Mouse (Mus musculus) limb, embryonic 12.5 days (tissue): Measurements from ENCODE around the gene Slc22a17. TPM values are rescaled to one million over a fixed set of nuclear protein-coding genes. Genes with fewer than 3 reads are reported as not detected.

Source experiments
- ATAC-seq: fragments of 200-750 bp; cut with Nextera tagmentation; 2 replicates; pipeline ENCODE4 v1.8.0; 2017; ENCODE audit warnings: low read depth, moderate TSS enrichment; ENCODE audit not compliant: insufficient number of reproducible peaks, insufficient read depth, low FRiP score, low TSS enrichment
- H3K27ac ChIP-seq: fragments of 300-500 bp; sonication (generic); 2 replicates; pipeline ENCODE4 v1.5.1; 2016; ENCODE audit warnings: mild to moderate bottlenecking, moderate library complexity
- H3K27me3 ChIP-seq: fragments of 300-500 bp; sonication (generic); 2 replicates; pipeline ENCODE4 v1.6.1; 2016; ENCODE audit warnings: mild to moderate bottlenecking, moderate library complexity
- H3K36me3 ChIP-seq: fragments of 300-500 bp; sonication (generic); 2 replicates; pipeline ENCODE4 v1.6.1; 2016; ENCODE audit warnings: mild to moderate bottlenecking, moderate library complexity
- H3K4me1 ChIP-seq: fragments of 300-500 bp; sonication (generic); replicated peaks from 2 replicates; pipeline ENCODE4 v1.6.1; 2016
- H3K4me2 ChIP-seq: fragments of 300-500 bp; sonication (generic); 2 replicates; pipeline ENCODE4 v1.6.1; 2016; ENCODE audit warnings: mild to moderate bottlenecking, moderate library complexity
- H3K4me3 ChIP-seq: fragments of 300-500 bp; sonication (generic); replicated peaks from 2 replicates; pipeline ENCODE4 v1.5.1; 2016; ENCODE audit warnings: mild to moderate bottlenecking
- H3K9ac ChIP-seq: fragments of 300-500 bp; sonication (generic); replicated peaks from 2 replicates; pipeline ENCODE4 v1.6.1; 2016; ENCODE audit warnings: mild to moderate bottlenecking, moderate library complexity
- H3K9me3 ChIP-seq: fragments of 300-500 bp; sonication (generic); 2 replicates; pipeline ENCODE4 v1.6.1; 2016; ENCODE audit warnings: mild to moderate bottlenecking, moderate library complexity
- WGBS: fragments of 180-500 bp; shearing (Covaris S2); methylation state at CpG from one replicate; pipeline ENCODE4 v1.1.7; 2016; 5-methylcytosine and 5-hydroxymethylcytosine counted together
- polyA plus RNA-seq: library from polyadenylated mRNA; unstranded; fragments of >200 nt; fragmentation: Nextera tagmentation; extraction: Ambion mirVana; gene quantifications from 2 replicates; pipeline ENCODE4 v1.2.1, GENCODE M21; 2016

The Slc22a17 gene
- polyA plus RNA-seq, 1 experiment from 2014 or later: 98.2 TPM

DNA sequence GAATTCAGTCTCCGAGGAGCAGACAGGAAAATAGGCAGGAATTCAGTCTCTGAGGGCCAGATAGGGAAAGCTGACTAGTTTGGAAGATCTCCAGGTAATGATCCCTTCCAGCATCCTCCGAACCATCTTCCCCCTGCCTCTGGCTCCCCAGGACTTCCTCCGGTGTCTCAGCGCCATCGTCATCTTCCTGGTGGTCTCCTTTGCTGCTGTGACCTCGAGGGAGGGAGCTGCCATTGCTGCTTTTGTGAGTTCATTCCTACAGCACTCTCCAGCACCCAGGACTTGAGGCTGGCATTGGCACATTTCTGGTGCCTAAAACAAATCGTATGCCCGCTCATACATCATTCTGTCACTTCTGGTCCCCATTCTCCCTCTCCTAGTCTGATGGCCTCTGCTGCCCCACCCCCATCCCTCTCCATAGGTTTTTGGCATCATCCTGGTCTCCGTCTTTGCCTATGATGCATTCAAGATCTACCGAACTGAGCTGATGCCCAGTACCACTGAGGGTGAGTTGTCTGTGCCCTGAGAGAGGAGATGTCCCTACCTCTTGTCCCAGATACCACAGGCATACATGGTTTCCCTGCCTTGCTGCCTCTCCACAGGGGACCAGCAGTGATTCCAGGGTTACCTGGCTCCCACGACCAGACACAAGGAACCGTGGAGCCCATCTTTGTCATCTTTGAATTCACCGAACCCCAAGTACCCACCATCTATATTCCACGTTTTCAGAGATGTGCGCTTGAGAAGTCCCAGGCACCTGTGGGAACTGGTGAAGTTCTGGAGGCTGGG, 25.7 kb upstream of the Slc22a17 start:
- ATAC-seq: no peak
- no peaks in the 10 kb centered on the region for H3K9me3 ChIP-seq
- no peak overlapping the region for H3K9ac ChIP-seq
- no peak overlapping the region for H3K4me2 ChIP-seq
- H3K36me3 ChIP-seq: no peaks in the 10 kb centered on the region
- WGBS: 75% methylated on average over 15 of the region's 15 CpGs
- no peak overlapping the region for H3K4me3 ChIP-seq
- H3K27me3 ChIP-seq: no peaks in the 10 kb centered on the region
- no peak overlapping the region for H3K27ac ChIP-seq
- peaks cover 19% of the 10 kb centered on the region for H3K4me1 ChIP-seq

DNA sequence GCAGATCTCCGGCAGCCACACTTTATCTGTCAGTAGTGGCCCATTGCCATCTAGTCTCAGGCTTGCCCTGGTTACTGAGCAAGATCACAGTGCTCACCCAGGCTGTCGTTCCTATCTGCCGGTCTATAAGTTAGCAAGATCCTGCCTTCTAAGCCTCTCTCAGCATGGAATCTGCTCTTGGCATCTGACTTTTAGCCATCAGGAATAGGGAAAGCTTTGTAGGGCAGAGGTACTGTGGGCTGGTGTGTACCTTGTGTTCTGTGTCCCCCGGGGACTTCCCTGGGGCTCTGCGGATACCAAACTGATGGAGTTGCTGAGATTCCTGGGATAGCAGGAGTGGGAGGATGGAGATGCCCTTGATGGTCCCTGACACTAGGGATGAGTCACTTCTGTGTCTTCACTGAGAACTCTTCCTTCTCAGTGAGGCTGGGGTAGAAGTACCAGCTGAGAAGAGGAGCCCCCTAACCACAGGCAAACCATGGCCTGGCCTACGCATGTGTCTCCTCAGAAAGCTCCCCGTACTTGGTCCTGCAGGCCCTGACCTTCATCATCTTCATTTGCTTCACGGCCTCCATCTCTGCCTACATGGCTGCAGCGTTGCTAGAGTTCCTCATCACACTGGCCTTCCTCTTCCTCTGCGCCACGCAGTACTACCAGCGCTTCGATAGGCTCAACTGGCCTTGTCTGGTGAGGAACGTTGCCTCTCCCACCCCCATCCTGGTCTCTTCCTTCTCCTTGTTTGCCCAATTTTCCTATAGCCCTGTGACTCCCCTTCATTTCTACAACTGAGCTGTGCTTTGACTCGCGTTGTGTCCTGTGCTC, 24.6 kb upstream of the Slc22a17 start:
- Histone ChIP-seq H3K4me2 (no peak overlapping the region), H3K9me3 (no peaks in the 10 kb centered on the region), H3K36me3 (no peaks in the 10 kb centered on the region), H3K4me1 (peaks cover 25% of the 10 kb centered on the region), H3K4me3 (no peak overlapping the region), H3K27me3 (no peaks in the 10 kb centered on the region), H3K27ac (no peak overlapping the region), H3K9ac (no peak overlapping the region)
- no peak for ATAC-seq
- WGBS: 89% methylated on average over 16 of the region's 16 CpGs

- 0 out of 2 replicates have a peak overlapping the region, but pooled peaks have one; percentile 2 for H3K4me3 ChIP-seq
Observed at GRCm38 (mm10) chr14:54936831-54937160, 23.9 kb upstream of the Slc22a17 start.

GRCm38 (mm10) chr14:54935904-54936830, 23.2 kb upstream of the Slc22a17 start, which contains the start of gene Cmtm5:
Cmtm5 (plus strand) TSS chr14:54936261.
- Histone ChIP-seq H3K4me2 (peak within 1 kb of the TSS; percentile 11; the same call in 1 of the 2 replicates), H3K4me3 (0 out of 2 replicates have a peak within 1 kb of the TSS, but pooled peaks have one; percentile 2), H3K36me3 (no peaks in the 10 kb centered on the region), H3K9me3 (no peaks in the 10 kb centered on the region), H3K27me3 (no peaks in the 10 kb centered on the region), H3K27ac (peak within 1 kb of the TSS; percentile 79), H3K4me1 (peaks cover 26% of the 10 kb centered on the region), H3K9ac (peak within 1 kb of the TSS; percentile 31; the same call in 1 of the 2 replicates)
- no peak for ATAC-seq
- WGBS: 38% methylated on average over 8 of the region's 8 CpGs

More at GRCm38 (mm10) chr14:54936831-54937160, 23.9 kb upstream of the Slc22a17 start:
- 61% methylated on average over 6 of the region's 6 CpGs for WGBS
- Histone ChIP-seq H3K9me3 (no peaks in the 10 kb centered on the region), H3K9ac (peak overlapping the region; percentile 31; the same call in 1 of the 2 replicates), H3K4me1 (peaks cover 26% of the 10 kb centered on the region), H3K27me3 (no peaks in the 10 kb centered on the region), H3K36me3 (no peaks in the 10 kb centered on the region), H3K4me2 (peak overlapping the region; percentile 11; the same call in 1 of the 2 replicates), H3K27ac (peak overlapping the region; percentile 79)
- no peak for ATAC-seq

DNA sequence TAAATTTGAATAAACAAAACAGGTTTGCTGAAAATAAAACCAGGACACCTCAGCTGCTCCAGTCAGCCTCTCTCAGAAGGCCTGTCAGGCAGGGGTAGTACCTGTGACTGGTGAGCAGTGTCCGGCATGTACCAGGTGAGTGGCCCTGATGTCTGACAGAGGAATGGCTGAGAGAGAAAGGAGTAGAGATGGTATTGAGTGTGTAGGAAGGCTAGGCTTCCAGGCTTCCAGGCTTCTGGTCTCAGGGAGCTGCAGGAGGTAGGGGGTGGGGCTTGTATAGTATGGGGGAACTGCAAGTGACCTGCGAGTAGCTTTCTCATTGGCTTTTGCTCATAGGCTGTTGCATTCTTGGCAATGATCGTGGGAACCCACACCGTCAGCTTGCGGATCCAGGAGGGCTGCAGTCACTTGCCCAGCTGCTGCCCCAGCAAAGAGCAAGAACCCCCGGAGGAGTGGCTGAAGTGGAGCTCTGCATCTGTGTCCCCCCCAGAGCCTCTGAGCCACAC, 19.8 kb upstream of the Slc22a17 start, which contains the start of gene Il25:
TSS of gene Il25 (plus strand) at position 51 of the 506 bp plus-strand sequence.
- no peaks in the 10 kb centered on the region for H3K36me3 ChIP-seq
- H3K27me3 ChIP-seq: no peaks in the 10 kb centered on the region
- H3K4me2 ChIP-seq: 0 out of 2 replicates have a peak within 1 kb of the TSS, but pooled peaks have one; percentile 4
- ATAC-seq: 0 out of 2 replicates have a peak, but pooled peaks have one; percentile 7
- H3K9me3 ChIP-seq: no peaks in the 10 kb centered on the region
- no peak within 1 kb of the TSS for H3K27ac ChIP-seq
- H3K4me3 ChIP-seq: no peak within 1 kb of the TSS
- peaks cover 28% of the 10 kb centered on the region for H3K4me1 ChIP-seq
- no peak within 1 kb of the TSS; the same call in 1 of the 2 replicates for H3K9ac ChIP-seq
- WGBS: 21% methylated on average over 6 of the region's 6 CpGs

GRCm38 (mm10) chr14:54930431-54930830, 17.5 kb upstream of the Slc22a17 start:
- Histone ChIP-seq H3K4me1 (peaks cover 34% of the 10 kb centered on the region), H3K36me3 (no peaks in the 10 kb centered on the region), H3K27ac (no peak overlapping the region), H3K4me3 (no peak overlapping the region), H3K4me2 (no peak overlapping the region), H3K9me3 (no peaks in the 10 kb centered on the region), H3K27me3 (no peaks in the 10 kb centered on the region), H3K9ac (no peak overlapping the region)
- 23% methylated on average over 2 of the region's 2 CpGs for WGBS
- no peak for ATAC-seq

- Histone ChIP-seq H3K36me3 (no peaks in the 10 kb centered on the region), H3K4me1 (peaks cover 40% of the 10 kb centered on the region), H3K9me3 (no peaks in the 10 kb centered on the region), H3K9ac (no peak overlapping the region), H3K27me3 (no peaks in the 10 kb centered on the region), H3K27ac (no peak overlapping the region), H3K4me3 (no peak overlapping the region), H3K4me2 (no peak overlapping the region)
- 77% methylated on average over 5 of the region's 5 CpGs for WGBS
- no peak for ATAC-seq
Observed at GRCm38 (mm10) chr14:54929801-54930200, 16.9 kb upstream of the Slc22a17 start.

DNA sequence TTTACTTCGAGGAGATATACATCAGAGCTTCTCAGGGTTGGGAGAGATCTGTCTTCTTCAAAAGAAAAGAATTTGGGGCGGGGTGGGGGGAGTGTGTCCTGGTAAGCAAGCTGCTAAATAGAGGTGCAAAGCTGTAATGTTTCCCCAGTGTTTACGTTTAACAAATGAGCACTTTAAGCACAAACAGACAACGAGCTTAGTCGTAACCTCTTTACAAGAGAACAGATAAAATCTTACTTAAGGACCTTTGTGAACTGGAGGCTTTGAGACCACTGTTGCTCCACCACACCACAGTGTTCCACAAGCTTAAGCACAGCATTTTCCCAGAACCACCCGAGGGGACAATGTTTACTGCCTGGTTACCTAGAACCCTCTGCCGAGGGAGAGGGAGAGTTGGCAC, 14.4 kb upstream of the Slc22a17 start:
- peaks cover 50% of the 10 kb centered on the region for H3K4me1 ChIP-seq

DNA sequence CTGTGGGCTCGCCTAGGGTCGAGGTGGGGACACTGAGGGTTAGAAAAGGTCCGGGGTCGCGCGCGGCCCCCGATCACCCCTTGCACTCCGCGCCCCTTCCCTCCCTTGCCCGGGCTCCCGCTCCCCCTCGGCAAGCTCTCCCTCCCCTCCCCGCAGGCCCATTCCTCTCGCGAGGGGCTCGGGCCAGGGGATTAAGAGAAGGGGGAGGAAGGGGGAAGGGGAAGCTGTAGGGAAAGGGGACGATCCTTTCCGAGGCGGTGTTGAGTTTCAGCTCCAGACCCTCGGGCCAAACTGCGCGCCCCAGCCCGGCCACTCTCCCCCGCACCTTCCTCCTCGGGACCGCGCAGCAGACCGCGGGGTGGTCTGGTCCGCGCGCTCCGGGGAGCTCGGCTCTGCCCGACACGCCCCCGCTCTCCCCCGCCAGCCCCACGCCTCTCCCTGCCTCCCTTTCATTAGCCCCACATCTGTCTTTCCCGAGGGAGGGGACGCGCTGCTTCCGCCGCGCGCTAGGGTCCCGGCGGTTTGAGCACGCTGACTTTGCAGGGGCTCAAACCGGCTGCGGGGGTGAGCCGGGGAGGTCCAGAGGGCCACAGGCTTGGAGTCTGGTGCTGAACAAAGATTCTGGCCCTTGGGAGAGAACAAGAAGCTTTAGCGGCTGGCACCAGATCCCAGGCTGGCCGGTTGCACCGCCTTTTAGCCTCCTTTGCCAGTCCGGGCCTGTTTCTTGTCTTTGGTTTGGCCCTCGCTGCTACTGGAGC, 13.6 kb upstream of the Slc22a17 start:
- ATAC-seq: peak; percentile 91
- peak overlapping the region; percentile 87 for H3K4me2 ChIP-seq
- H3K36me3 ChIP-seq: peaks cover 16% of the 10 kb centered on the region
- H3K9ac ChIP-seq: peak overlapping the region; percentile 89
- H3K4me3 ChIP-seq: peak overlapping the region; percentile 59
- H3K27ac ChIP-seq: peak overlapping the region; percentile 100
- peaks cover 10% of the 10 kb centered on the region for H3K9me3 ChIP-seq
- WGBS: 0% methylated on average over 47 of the region's 58 CpGs
- H3K27me3 ChIP-seq: no peaks in the 10 kb centered on the region
- H3K4me1 ChIP-seq: peaks cover 50% of the 10 kb centered on the region

More for the DNA sequence above, 14.4 kb upstream of the Slc22a17 start:
- Histone ChIP-seq H3K4me2 (peak overlapping the region; percentile 87), H3K27me3 (no peaks in the 10 kb centered on the region), H3K9me3 (peaks cover 3% of the 10 kb centered on the region), H3K27ac (peak overlapping the region; percentile 100), H3K9ac (peak overlapping the region; percentile 89), H3K36me3 (peaks cover 9% of the 10 kb centered on the region), H3K4me3 (peak overlapping the region; percentile 59)
- 6% methylated on average over 7 of the region's 7 CpGs for WGBS
- ATAC-seq: no peak
